Mouse (Mus musculus) granulocyte monocyte progenitor cell, adult 5-6 weeks (primary cell): ENCODE measurements around the gene Lsm14b. TPM values are rescaled to one million over a fixed set of nuclear protein-coding genes. Genes with fewer than 3 reads are reported as not detected.

ENCODE experiments used
- ATAC-seq: replicated peaks from 2 replicates; pipeline ENCODE4 v1.8.0; 2016; ENCODE audit warnings: mild to moderate bottlenecking, moderate TSS enrichment, inconsistent platforms; ENCODE audit not compliant: poor library complexity, severe bottlenecking
- total RNA-seq, 2 experiments: library from RNA; stranded (forward) in 1 of 2; stranded (reverse) in 1 of 2; fragments of 200-712, 200-1000 nt in 1 of 2; fragments of >200 nt in 1 of 2; fragmentation: Nextera tagmentation in 1 of 2; gene quantifications; 2 replicates each; pipeline ENCODE4 v1.2.3; 2014 to 2017

The Lsm14b gene
- total RNA-seq (2014; fragmentation: Nextera tagmentation) (11.6 and 17.2 TPM in 2 replicates), total RNA-seq (2017) (20.2 and 22.3 TPM in 2 replicates)

DNA sequence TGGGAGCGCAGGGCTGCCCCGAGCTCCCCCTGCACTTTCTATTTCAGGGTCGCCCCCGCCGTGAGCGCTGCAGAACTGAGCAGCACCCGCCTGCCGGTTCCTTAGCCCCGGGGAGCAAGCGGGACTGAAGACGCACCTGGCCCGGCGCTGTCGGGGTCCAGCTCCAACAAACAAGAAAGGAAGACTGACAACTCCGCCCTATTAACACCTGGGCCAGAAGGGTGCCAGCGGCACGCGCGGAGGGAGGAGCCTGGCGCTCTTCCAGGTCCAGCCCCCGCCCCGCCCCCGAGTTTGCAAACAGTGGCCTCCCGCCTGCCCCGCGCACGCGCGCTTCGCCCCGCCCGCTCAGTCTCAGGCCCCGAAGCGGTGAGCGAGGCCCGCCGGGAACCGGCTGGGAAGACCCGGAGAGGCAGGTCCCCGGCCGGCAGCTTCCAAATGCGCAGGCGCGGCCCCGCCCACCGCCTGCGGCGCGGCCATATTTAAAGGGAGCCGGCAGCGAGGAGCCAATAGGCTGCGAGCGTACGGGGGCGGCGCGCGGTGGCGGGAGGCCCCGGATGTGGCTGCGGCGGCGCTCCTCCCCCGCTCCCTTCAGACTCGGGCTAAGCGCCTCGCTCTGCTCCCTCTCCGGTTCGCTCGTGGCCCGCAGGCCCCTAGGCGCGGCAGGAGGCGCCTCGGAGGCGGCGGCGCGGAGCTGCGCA lies at the start of gene Lsm14b:
Lsm14b (plus strand) TSS at position 587 of the 698 bp plus-strand sequence.
- peak; percentile 81 for ATAC-seq

GRCm38 (mm10) chr2:179975851-179976250 lies 48.9 kb upstream of the Lsm14b start:
- no peak for ATAC-seq

DNA sequence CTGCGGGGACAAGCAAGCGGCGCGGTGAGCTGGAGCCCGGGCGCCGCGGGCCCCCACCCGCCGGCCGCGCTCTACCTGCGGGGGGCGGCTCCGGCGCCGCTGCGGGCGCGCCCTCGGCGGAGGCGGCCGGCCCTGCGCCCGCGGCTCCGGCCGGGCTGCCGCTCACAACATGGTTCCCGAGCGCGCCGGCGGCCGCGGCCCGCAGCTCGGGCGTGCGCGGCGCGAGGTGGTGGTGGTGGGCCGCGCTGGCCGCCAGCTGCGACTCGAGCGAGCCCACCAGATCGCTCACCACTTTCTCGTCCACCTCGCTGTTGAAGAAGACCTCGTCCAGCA lies 48.5 kb upstream of the Lsm14b start:
- no peak for ATAC-seq

- peak; percentile 71 for ATAC-seq
Measured at GRCm38 (mm10) chr2:179976628-179977343, 48.0 kb upstream of the Lsm14b start, which contains the start of gene Taf4. Taf4 (minus strand) TSS chr2:179976646.

DNA sequence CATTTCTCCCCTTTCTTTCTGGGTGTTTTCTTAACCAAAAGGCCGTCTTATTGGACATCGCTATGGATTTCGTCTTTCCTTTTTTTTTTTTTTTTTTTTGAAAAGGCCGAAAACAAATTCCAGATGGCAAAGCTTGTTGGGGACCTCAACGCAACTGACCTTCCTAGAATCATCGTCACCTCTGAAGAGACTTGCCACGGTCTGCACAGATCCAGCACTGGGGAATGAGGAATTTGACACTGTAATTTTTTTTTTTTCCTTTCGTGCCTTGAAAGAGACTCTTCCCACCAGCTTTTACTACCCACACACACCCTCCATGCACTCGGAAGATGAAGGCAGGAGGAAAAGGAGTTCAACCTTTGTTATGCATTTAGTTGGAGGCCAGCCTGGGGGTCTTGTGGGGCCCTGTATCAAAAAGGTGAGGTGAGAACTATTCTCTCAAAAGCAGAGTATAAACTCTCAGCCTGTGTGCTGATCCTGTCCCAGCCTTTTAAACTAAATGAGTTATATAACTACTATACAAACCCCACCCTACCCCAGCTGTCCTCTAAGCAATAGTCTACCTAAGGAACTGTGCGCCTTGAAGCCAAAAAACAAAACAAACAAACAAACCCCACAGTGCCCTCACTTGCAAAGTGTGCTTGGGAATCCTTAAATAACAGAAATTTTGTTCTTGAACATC lies 47.3 kb upstream of the Lsm14b start:
- ATAC-seq, result no peak

DNA sequence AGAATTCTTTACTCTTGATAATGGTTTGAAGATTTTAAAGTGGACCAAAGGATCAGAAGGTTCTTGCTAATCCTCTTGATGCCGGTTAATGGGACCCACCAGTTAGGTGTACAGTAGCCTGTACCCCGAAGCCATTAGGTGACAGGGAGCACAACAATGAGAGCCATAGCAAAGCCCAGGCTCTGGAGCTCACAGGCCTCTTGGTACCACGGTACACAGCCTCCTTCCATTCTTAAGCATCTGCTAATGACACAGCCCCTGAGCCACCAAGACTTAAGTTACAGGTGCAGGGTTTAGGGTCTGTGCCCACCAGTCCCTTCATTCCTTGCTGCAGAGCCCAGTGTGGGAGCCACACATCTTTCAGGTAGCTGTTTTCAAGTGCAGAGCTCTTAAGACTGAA lies 46.5 kb upstream of the Lsm14b start:
- ATAC-seq, result no peak

DNA sequence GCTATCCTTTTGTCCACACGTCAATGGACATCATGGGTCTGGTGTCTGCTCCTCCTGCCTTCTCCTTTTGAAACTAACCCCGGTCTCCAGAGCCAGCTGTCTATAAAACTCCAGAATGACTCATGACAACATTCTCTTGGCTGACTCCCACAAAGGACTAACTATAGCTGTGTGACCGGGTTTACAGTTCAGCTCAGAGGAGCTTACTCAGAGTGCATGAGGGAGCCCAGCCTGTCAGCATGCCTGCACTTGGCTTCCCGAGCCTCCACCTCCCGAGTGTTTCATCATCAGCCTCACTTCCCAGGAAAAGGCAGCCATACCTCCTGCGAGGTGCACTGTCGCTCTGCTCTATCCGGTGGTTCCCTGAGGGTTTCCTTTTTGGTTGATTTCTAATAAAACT lies 45.0 kb upstream of the Lsm14b start:
- no peak for ATAC-seq

- no peak for ATAC-seq
Measured at GRCm38 (mm10) chr2:179980616-179981015, 44.2 kb upstream of the Lsm14b start.

GRCm38 (mm10) chr2:179982715-179983114 lies 42.1 kb upstream of the Lsm14b start:
- ATAC-seq, result no peak

GRCm38 (mm10) chr2:179984830-179985229 lies 40.0 kb upstream of the Lsm14b start:
- no peak for ATAC-seq

GRCm38 (mm10) chr2:179985695-179986094 lies 39.1 kb upstream of the Lsm14b start:
- ATAC-seq, result no peak

DNA sequence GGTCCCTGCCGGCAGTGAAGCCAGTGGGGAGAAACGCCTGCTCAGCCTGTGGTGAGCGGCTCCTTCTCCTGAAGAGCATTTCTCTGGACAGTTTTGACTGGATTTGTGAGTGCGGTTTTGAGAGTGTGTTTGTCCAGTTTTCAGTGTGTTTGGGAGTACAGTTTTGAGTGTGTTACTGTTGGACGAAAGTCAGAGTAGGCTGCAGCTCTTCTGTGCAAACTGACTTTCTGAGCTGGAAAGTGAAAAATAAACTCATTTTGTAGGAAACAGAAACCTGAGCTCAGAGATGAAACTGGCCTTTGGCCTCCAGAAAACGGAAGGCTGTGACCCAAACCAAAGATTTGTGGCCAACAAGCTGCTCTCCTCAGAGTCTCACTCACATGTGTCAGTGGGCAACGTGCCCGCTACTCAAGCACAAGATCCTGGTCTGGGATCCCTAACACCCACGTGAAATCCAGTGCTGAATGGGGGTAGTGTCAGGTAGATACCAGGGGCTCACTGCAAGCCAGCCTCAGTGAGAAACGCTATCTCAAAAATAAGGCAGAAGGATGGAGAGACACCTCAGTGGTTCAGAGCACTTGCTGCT lies 38.3 kb upstream of the Lsm14b start:
- ATAC-seq, result peak; percentile 36

GRCm38 (mm10) chr2:179989098-179989497 lies 35.7 kb upstream of the Lsm14b start:
- ATAC-seq, result no peak

- no peak for ATAC-seq
Measured at GRCm38 (mm10) chr2:179993071-179993470, 31.7 kb upstream of the Lsm14b start.

DNA sequence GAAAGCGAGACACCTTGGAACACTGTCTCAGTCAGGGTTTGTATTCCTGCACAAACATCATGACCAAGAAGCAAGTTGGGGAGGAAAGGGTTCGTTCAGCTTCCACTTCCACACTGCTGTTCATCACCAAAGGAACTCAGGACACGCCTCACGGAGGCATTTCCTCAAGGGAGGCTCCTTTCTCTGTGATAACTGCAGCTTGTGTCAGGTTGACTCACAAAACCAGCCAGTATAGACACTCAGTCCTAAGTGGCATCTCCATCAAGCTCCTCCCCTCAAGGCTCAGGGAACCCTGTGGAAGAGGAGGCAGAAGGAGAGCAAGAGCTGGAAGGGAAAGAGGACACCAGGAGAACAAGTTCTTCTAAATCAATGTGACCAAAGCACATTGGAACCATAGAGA lies 26.4 kb upstream of the Lsm14b start:
- no peak for ATAC-seq

DNA sequence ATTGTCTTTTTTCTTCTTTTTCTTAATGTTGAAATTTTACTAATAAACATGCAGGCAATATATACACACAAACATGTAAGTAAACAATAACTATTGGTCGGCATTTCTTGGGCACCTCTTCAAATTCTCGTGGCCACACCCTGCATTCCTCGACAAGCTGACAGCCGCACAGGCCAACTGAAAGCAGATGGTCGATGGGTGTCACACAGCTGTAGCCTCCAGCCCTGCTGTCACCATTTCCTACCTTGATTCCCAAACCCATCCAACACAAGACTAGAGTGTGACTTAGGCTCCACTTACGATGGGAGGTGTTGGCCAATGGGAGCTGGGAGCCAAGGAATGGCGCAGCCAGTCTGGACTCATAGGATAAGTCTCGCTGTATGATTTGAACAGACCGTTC lies 23.2 kb upstream of the Lsm14b start:
- ATAC-seq, result no peak

DNA sequence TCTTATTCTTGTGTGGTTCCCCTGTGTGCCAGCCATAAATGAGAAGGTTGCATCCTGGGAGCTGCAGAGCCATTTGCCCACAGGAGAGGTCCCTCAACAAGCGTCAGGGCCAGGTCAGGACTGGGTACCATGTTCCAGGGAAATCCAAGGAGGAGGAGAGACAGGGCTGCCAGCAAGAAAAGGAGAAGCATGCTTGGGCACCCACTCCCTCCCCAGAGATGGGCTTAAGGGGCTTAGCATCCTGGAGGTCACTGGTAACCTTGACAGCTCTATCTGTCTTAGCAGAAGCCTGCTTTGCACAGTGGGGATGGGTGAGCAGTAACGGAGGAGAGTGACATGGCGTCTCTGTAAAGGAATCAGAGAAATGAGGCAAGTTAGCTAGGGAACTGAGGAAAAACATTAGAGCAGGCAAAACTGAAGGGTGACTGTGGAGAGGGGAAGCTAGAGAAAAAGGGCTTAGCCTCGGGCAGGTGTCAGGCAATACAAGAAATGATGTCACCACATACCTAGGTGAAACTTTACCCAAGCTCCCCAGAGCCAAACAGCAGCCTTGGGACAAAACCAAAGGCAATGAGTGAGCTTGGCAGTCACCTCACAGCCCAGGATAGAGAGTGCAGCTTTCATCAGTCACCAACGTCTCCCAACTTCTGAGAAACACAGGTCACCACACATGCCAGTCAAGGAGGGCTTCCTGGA lies 19.0 kb upstream of the Lsm14b start:
- ATAC-seq, result no peak

DNA sequence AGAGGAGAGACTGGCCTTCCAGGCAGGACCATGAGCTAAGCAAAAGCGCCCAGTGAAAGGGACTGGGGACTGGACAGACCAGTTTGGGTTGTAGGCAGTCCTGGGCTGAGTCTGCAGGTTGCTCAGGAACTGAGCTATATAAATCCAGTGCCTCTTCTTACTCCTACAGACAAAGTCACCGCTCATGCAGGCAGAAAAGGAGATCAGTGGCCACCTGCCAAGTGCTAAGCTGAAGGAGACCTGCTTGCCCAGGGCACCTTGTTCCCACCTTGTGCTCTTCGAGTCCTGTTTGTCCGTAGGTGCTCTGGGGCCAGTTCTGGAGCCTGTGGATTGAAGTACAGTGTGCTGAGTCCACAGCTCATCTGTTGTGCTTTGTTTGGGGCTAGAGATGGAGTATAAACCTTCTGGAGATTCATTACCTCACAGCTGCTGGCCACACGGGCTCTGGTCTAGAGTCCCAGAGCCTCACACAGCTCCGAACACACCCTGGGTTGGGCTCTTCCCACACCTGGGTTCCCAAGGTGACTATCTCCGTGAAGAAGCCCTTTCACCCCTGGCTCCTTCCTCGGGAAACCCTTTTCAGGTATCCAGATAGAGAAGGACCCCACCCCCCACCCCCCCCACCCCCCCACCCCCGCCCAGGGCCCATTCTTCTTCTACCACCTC lies 18.3 kb upstream of the Lsm14b start:
- ATAC-seq, result no peak

GRCm38 (mm10) chr2:180010686-180011085 lies 14.1 kb upstream of the Lsm14b start:
- no peak for ATAC-seq

DNA sequence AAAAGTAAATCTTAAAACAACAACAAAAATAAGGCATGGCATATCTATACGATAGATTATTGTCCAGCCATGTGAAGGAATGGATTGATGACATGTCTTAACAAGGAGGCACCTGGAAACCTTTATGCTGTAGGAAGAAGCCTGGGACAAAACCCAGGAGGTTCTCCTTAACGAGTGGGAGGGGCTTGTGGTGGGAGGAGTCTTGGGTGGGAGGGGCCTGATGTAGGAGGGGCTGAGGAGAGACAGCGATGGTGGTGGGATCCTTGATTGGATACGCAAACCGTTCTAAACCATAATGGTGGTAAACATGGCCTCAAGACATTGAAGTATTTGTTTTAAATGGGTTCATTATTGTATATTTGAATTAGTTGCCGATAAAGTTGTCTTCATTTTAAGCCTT lies 13.4 kb upstream of the Lsm14b start:
- no peak for ATAC-seq
